In genomic region chr5:34574721-34575120, GRCm38 (mm10) we compare ENCODE assay signal across 8 mouse cellular contexts. TPM values are rescaled to one million over a fixed set of nuclear protein-coding genes. Genes with fewer than 3 reads are reported as not detected.
DNase-seq lines count a peak whose midpoint lies in the region; ATAC-seq and TF ChIP-seq lines count a peak whose summit lies in the region.

No protein-coding gene starts in this region.

- ATAC-seq in CD4-positive, CD25-positive, alpha-beta regulatory T cell, adult 4 months: no peak

- H3K27ac ChIP-seq in liver, adult 2 months (replicated peaks; ENCODE audit: insufficient read depth, low read depth, low read length): no peak overlapping the region
- peak overlapping the region; percentile 67 for H3K27ac ChIP-seq in small intestine, adult 2 months (ENCODE audit: insufficient read depth, low read depth, low read length)

- no peaks in the 10 kb centered on the region for H3K27me3 ChIP-seq in liver, adult 2 months (ENCODE audit: control insufficient read depth, insufficient read depth, low read length)
- H3K27me3 ChIP-seq in small intestine, adult 2 months (ENCODE audit: control insufficient read depth, insufficient read depth, low read length): no peaks in the 10 kb centered on the region

- peak overlapping the region; percentile 93; the same call in 1 of the 2 replicates for H3K4me3 ChIP-seq in liver, adult 2 months (ENCODE audit: insufficient read depth, low read depth, low read length)
- peak overlapping the region; percentile 51 for H3K4me3 ChIP-seq in small intestine, adult 2 months (ENCODE audit: low read depth, low read length)

- H3K79me2 ChIP-seq in liver, adult 2 months (ENCODE audit: control insufficient read depth, insufficient read depth, low read length): peaks cover 18% of the 10 kb centered on the region; the same call in 1 of the 2 replicates

- no peak for TF ChIP-seq POLR2A in liver, adult 2 months (IDR thresholded peaks at IDR 0.05; ENCODE audit: extremely low read depth, insufficient read depth, low read length)
- no peak for TF ChIP-seq POLR2A in small intestine, adult 2 months (IDR thresholded peaks at IDR 0.05; ENCODE audit: low read depth, low read length)

- TF ChIP-seq CTCF in liver, adult 2 months (IDR thresholded peaks at IDR 0.05; ENCODE audit: low read depth, low read length): no peak
- TF ChIP-seq CTCF in small intestine, adult 2 months (IDR thresholded peaks at IDR 0.05; ENCODE audit: extremely low read depth, insufficient read length, insufficient replicate concordance, low read depth, low read length): no peak

- H3K9ac ChIP-seq in liver, adult 2 months (ENCODE audit: low read depth, low read length): no peak overlapping the region

- no peaks in the 10 kb centered on the region for H3K36me3 ChIP-seq in liver, adult 2 months (ENCODE audit: control insufficient read depth, insufficient read depth, low read length)
- no peaks in the 10 kb centered on the region for H3K36me3 ChIP-seq in small intestine, adult 2 months (ENCODE audit: control insufficient read depth, insufficient read depth, low read length)

- DNase-seq in CD4-positive, CD25-positive, alpha-beta regulatory T cell, adult 2 months (ENCODE audit: low read depth, low spot score): peak; percentile 52
- peak; percentile 17 for DNase-seq in thymus, postnatal 25 days
- no peak for DNase-seq in thymus, adult 18-20 months
- DNase-seq in liver, adult 2 months (ENCODE audit: extremely low read depth, low read depth, low spot score): no peak
- no peak for DNase-seq in cerebellum, postnatal 4 days (ENCODE audit: low spot score in 2 of 2)
- no peak for DNase-seq in urinary bladder, postnatal 36 days (ENCODE audit: low spot score in 2 of 2)

- H3K4me1 ChIP-seq in liver, adult 2 months (ENCODE audit: control insufficient read depth, insufficient read depth, low read length): peaks cover 11% of the 10 kb centered on the region
- H3K4me1 ChIP-seq in small intestine, adult 2 months (ENCODE audit: control insufficient read depth, insufficient read depth, insufficient read length, low read length): peaks cover 7% of the 10 kb centered on the region

- WGBS in liver, adult 2 months: 27% methylated on average over 10 of the region's 10 CpGs
- WGBS in small intestine, adult 2 months: 8% methylated on average over 10 of the region's 10 CpGs

RNA-seq across cellular contexts. Expression of gene Add1, which starts 1.3 kb away (rescaled TPM):
- polyA plus RNA-seq in CD4-positive, CD25-positive, alpha-beta regulatory T cell, adult 4 months (2017; shearing (Covaris generic)): 100 to 1,000 TPM; 117 to 179 TPM
- 30.6 and 30.9 TPM in 2 replicates for total RNA-seq in liver, adult 2 months (2014; rRNA removed)
- 29.9 and 39.3 TPM in 2 replicates for polyA plus RNA-seq in liver, adult 2 months (2012; rRNA removed)
- 42.7 and 160 TPM in 2 replicates for polyA plus RNA-seq in small intestine, adult 2 months (2012; rRNA removed)

RNA-seq across cellular contexts. Expression of gene Sh3bp2, which starts 49.1 kb away (rescaled TPM):
- 10 to 100 TPM in 1 of 2 experiments, 1 to 10 TPM in 1; 6.0 to 18.6 TPM for polyA plus RNA-seq in CD4-positive, CD25-positive, alpha-beta regulatory T cell, adult 4 months (2017; shearing (Covaris generic))
- total RNA-seq in liver, adult 2 months (2014; rRNA removed): 9.1 and 11.9 TPM in 2 replicates
- 16.9 and 20.5 TPM in 2 replicates for polyA plus RNA-seq in liver, adult 2 months (2012; rRNA removed)
- 5.0 and 12.4 TPM in 2 replicates for polyA plus RNA-seq in small intestine, adult 2 months (2012; rRNA removed)

Comparison
In these comparisons a context has a peak if more than half of its experiments do, and no peak if none do; other contexts are left out.
1. DNase-seq: peak in CD4-positive, CD25-positive, alpha-beta regulatory T cell, adult 2 months (single experiment) and thymus, postnatal 25 days (single experiment); none in thymus, adult 18-20 months (0 of 2), liver, adult 2 months (single experiment), cerebellum, postnatal 4 days (0 of 2) and urinary bladder, postnatal 36 days (0 of 2).